Mouse (Mus musculus) intestine, embryonic 16.5 days (tissue): ENCODE measurements around the gene Ctbp1. TPM values are rescaled to one million over a fixed set of nuclear protein-coding genes. Genes with fewer than 3 reads are reported as not detected.
A peak's percentile ranks its signal among the peaks of the same experiment; 100 is the strongest.

Source experiments
- ATAC-seq: fragments of 200-750 bp; cut with Nextera tagmentation; 2 replicates; pipeline ENCODE4 v1.8.0; 2017; ENCODE audit warnings: moderate TSS enrichment, moderate library complexity
- H3K27ac ChIP-seq: fragments of 300-500 bp; sonication (generic); 2 replicates; pipeline ENCODE4 v1.5.1; 2014; ENCODE audit warnings: mild to moderate bottlenecking, low read length
- H3K27me3 ChIP-seq: fragments of 300-500 bp; sonication (generic); replicated peaks from 2 replicates; pipeline ENCODE4 v1.6.1; 2014; ENCODE audit warnings: low read length, control low read depth, mixed read lengths; ENCODE audit not compliant: control insufficient read depth, insufficient read depth
- H3K36me3 ChIP-seq: fragments of 300-500 bp; sonication (generic); 2 replicates; pipeline ENCODE4 v1.6.1; 2014; ENCODE audit warnings: low read length, control low read depth; ENCODE audit not compliant: control insufficient read depth, insufficient read depth
- H3K4me1 ChIP-seq: fragments of 300-500 bp; sonication (generic); 2 replicates; pipeline ENCODE4 v1.6.1; 2014; ENCODE audit warnings: low read length, control low read depth, mixed read lengths; ENCODE audit not compliant: control insufficient read depth, insufficient read depth
- H3K4me2 ChIP-seq: fragments of 300-500 bp; sonication (generic); 2 replicates; pipeline ENCODE4 v1.6.1; 2014; ENCODE audit warnings: low read depth, low read length, control low read depth
- H3K4me3 ChIP-seq: fragments of 300-500 bp; sonication (generic); 2 replicates; pipeline ENCODE4 v1.5.1; 2014; ENCODE audit warnings: mild to moderate bottlenecking, low read length
- H3K9ac ChIP-seq: fragments of 300-500 bp; sonication (generic); 2 replicates; pipeline ENCODE4 v1.6.1; 2014; ENCODE audit warnings: low read depth, low read length
- H3K9me3 ChIP-seq: fragments of 300-500 bp; sonication (generic); 2 replicates; pipeline ENCODE4 v1.6.1; 2016; ENCODE audit warnings: low read length, control low read depth; ENCODE audit not compliant: control insufficient read depth
- WGBS: fragments of 180-500 bp; shearing (Covaris S2); extraction: QIAGEN DNeasy Blood & Tissue Kit; methylation state at CpG from one replicate; pipeline ENCODE4 v1.1.7; 2014; 5-methylcytosine and 5-hydroxymethylcytosine counted together
- polyA plus RNA-seq: library from polyadenylated mRNA; unstranded; fragments of >200 nt; fragmentation: Nextera tagmentation; extraction: Ambion mirVana; gene quantifications from 2 replicates; pipeline ENCODE4 v1.2.1, GENCODE M21; 2015

The Ctbp1 gene
- polyA plus RNA-seq, 1 experiment from 2014 or later = 181 TPM

GRCm38 (mm10) chr5:33248186-33248585 is 26.6 kb downstream of the Ctbp1 start:
- WGBS = 79% methylated on average over 12 of the region's 12 CpGs
- Histone ChIP-seq H3K36me3 (peaks cover 31% of the 10 kb centered on the region), H3K27ac (no peak overlapping the region)

GRCm38 (mm10) chr5:33247387-33247786 is 27.4 kb downstream of the Ctbp1 start:
- Histone ChIP-seq H3K4me2 (no peak overlapping the region), H3K27ac (peak overlapping the region; percentile 76; the same call in 1 of the 2 replicates), H3K4me1 (peaks cover 13% of the 10 kb centered on the region), H3K9me3 (no peaks in the 10 kb centered on the region), H3K36me3 (peaks cover 31% of the 10 kb centered on the region), H3K9ac (no peak overlapping the region), H3K27me3 (no peaks in the 10 kb centered on the region), H3K4me3 (no peak overlapping the region)
- 89% methylated on average over 2 of the region's 2 CpGs for WGBS
- no peak for ATAC-seq

More at GRCm38 (mm10) chr5:33248186-33248585, 26.6 kb downstream of the Ctbp1 start:
- Histone ChIP-seq H3K27me3 (no peaks in the 10 kb centered on the region), H3K4me3 (no peak overlapping the region), H3K4me2 (no peak overlapping the region), H3K4me1 (peaks cover 13% of the 10 kb centered on the region), H3K9ac (no peak overlapping the region), H3K9me3 (no peaks in the 10 kb centered on the region)
- ATAC-seq = no peak

- Histone ChIP-seq H3K4me2 (no peak overlapping the region), H3K27me3 (no peaks in the 10 kb centered on the region), H3K9ac (no peak overlapping the region), H3K4me3 (no peak overlapping the region), H3K9me3 (no peaks in the 10 kb centered on the region), H3K36me3 (peaks cover 29% of the 10 kb centered on the region), H3K4me1 (peaks cover 13% of the 10 kb centered on the region), H3K27ac (peak overlapping the region; percentile 76)
- peak; percentile 60 for ATAC-seq
- 53% methylated on average over 3 of the region's 3 CpGs for WGBS
Measured at GRCm38 (mm10) chr5:33245701-33246100, 29.1 kb downstream of the Ctbp1 start.

- Histone ChIP-seq H3K4me3 (no peak overlapping the region), H3K27me3 (no peaks in the 10 kb centered on the region), H3K9ac (no peak overlapping the region), H3K9me3 (no peaks in the 10 kb centered on the region), H3K4me1 (peaks cover 18% of the 10 kb centered on the region), H3K4me2 (no peak overlapping the region), H3K27ac (no peak overlapping the region), H3K36me3 (peaks cover 16% of the 10 kb centered on the region)
- WGBS = 39% methylated on average over 5 of the region's 5 CpGs
- ATAC-seq = peak; percentile 27; the same call in 1 of the 2 replicates
Measured at GRCm38 (mm10) chr5:33244377-33244920, 30.3 kb downstream of the Ctbp1 start.

- Histone ChIP-seq H3K27ac (peak overlapping the region; percentile 57), H3K4me3 (no peak overlapping the region), H3K27me3 (no peaks in the 10 kb centered on the region), H3K9me3 (no peaks in the 10 kb centered on the region), H3K9ac (no peak overlapping the region), H3K4me2 (no peak overlapping the region), H3K4me1 (peaks cover 9% of the 10 kb centered on the region), H3K36me3 (no peaks in the 10 kb centered on the region; the same call in 1 of the 2 replicates)
- 60% methylated on average over 3 of the region's 3 CpGs for WGBS
- ATAC-seq = peak; percentile 40; the same call in 1 of the 2 replicates
Measured at GRCm38 (mm10) chr5:33239934-33240333, 34.9 kb downstream of the Ctbp1 start.

- peak overlapping the region; percentile 57 for H3K27ac ChIP-seq
- no peak overlapping the region for H3K9ac ChIP-seq
- H3K4me3 ChIP-seq = no peak overlapping the region
- peak; percentile 21; the same call in 1 of the 2 replicates for ATAC-seq
- no peak overlapping the region for H3K4me2 ChIP-seq
- H3K27me3 ChIP-seq = no peaks in the 10 kb centered on the region
- H3K9me3 ChIP-seq = no peaks in the 10 kb centered on the region
- WGBS = 63% methylated on average over 3 of the region's 3 CpGs
- H3K4me1 ChIP-seq = peaks cover 16% of the 10 kb centered on the region
- no peaks in the 10 kb centered on the region; the same call in 1 of the 2 replicates for H3K36me3 ChIP-seq
Measured at GRCm38 (mm10) chr5:33239111-33239714, 35.6 kb downstream of the Ctbp1 start.

GRCm38 (mm10) chr5:33238256-33238645 is 36.5 kb downstream of the Ctbp1 start:
- ATAC-seq = no peak
- 74% methylated on average over 3 of the region's 3 CpGs for WGBS
- H3K9ac ChIP-seq = no peak overlapping the region

GRCm38 (mm10) chr5:33237600-33238255 is 37.1 kb downstream of the Ctbp1 start:
- H3K9ac ChIP-seq = no peak overlapping the region
- H3K27ac ChIP-seq = no peak overlapping the region
- H3K4me2 ChIP-seq = no peak overlapping the region
- peaks cover 18% of the 10 kb centered on the region for H3K4me1 ChIP-seq
- H3K27me3 ChIP-seq = no peaks in the 10 kb centered on the region
- H3K4me3 ChIP-seq = no peak overlapping the region
- no peaks in the 10 kb centered on the region; the same call in 1 of the 2 replicates for H3K36me3 ChIP-seq
- 86% methylated on average over 11 of the region's 11 CpGs for WGBS
- ATAC-seq = no peak
- no peaks in the 10 kb centered on the region for H3K9me3 ChIP-seq

More at GRCm38 (mm10) chr5:33238256-33238645, 36.5 kb downstream of the Ctbp1 start:
- no peak overlapping the region for H3K27ac ChIP-seq
- H3K4me1 ChIP-seq = peaks cover 18% of the 10 kb centered on the region
- no peak overlapping the region for H3K4me2 ChIP-seq
- H3K9me3 ChIP-seq = no peaks in the 10 kb centered on the region
- H3K27me3 ChIP-seq = no peaks in the 10 kb centered on the region
- H3K36me3 ChIP-seq = no peaks in the 10 kb centered on the region; the same call in 1 of the 2 replicates
- no peak overlapping the region for H3K4me3 ChIP-seq

GRCm38 (mm10) chr5:33234391-33235031 is 40.3 kb downstream of the Ctbp1 start:
- no peaks in the 10 kb centered on the region for H3K36me3 ChIP-seq
- WGBS = 22% methylated on average over 13 of the region's 13 CpGs
- peak overlapping the region; percentile 16; the same call in 1 of the 2 replicates for H3K9ac ChIP-seq
- H3K4me2 ChIP-seq = no peak overlapping the region
- H3K4me3 ChIP-seq = no peak overlapping the region
- no peaks in the 10 kb centered on the region for H3K9me3 ChIP-seq
- peaks cover 17% of the 10 kb centered on the region for H3K4me1 ChIP-seq
- peak overlapping the region; percentile 39; the same call in 1 of the 2 replicates for H3K27ac ChIP-seq
- ATAC-seq = peak; percentile 50
- no peaks in the 10 kb centered on the region for H3K27me3 ChIP-seq
